Mouse (Mus musculus): Measurements from ENCODE around the gene Tenm2.

Tenm2 gene

GRCm38 (mm10) chr11:36272149-36272548, 963.6 kb downstream of the Tenm2 start:
- DNase-seq (ENCODE audit: low read depth) = no peak

GRCm38 (mm10) chr11:36269945-36270344, 965.8 kb downstream of the Tenm2 start:
- DNase-seq (ENCODE audit: low read depth) = no peak

- no peak for DNase-seq (ENCODE audit: low read depth)
Measured at GRCm38 (mm10) chr11:36264776-36265466, 970.8 kb downstream of the Tenm2 start.

- DNase-seq (ENCODE audit: low read depth) = no peak
Measured at GRCm38 (mm10) chr11:36263840-36264239, 971.9 kb downstream of the Tenm2 start.

GRCm38 (mm10) chr11:36257187-36257586, 978.6 kb downstream of the Tenm2 start:
- no peak for DNase-seq (ENCODE audit: low read depth)

- DNase-seq (ENCODE audit: low read depth) = no peak
Measured at GRCm38 (mm10) chr11:36256747-36257146, 979.0 kb downstream of the Tenm2 start.

- DNase-seq (ENCODE audit: low read depth) = no peak
Measured at GRCm38 (mm10) chr11:36254019-36254418, 981.7 kb downstream of the Tenm2 start.

- DNase-seq (ENCODE audit: low read depth) = no peak
Measured at GRCm38 (mm10) chr11:36250111-36250510, 985.7 kb downstream of the Tenm2 start.

GRCm38 (mm10) chr11:36246152-36246551, 989.6 kb downstream of the Tenm2 start:
- no peak for DNase-seq (ENCODE audit: low read depth)

GRCm38 (mm10) chr11:36244491-36244882, 991.3 kb downstream of the Tenm2 start:
- DNase-seq (ENCODE audit: low read depth) = no peak

- DNase-seq (ENCODE audit: low read depth) = no peak
Measured at GRCm38 (mm10) chr11:36243747-36244490, 991.8 kb downstream of the Tenm2 start.

- no peak for DNase-seq (ENCODE audit: low read depth)
Measured at GRCm38 (mm10) chr11:36238890-36239289, 996.9 kb downstream of the Tenm2 start.

GRCm38 (mm10) chr11:36228654-36229053, 1007.1 kb downstream of the Tenm2 start:
- DNase-seq (ENCODE audit: low read depth) = no peak

- no peak for DNase-seq (ENCODE audit: low read depth)
Measured at GRCm38 (mm10) chr11:36228196-36228595, 1007.6 kb downstream of the Tenm2 start.

GRCm38 (mm10) chr11:36226061-36226460, 1009.7 kb downstream of the Tenm2 start:
- DNase-seq (ENCODE audit: low read depth) = no peak

GRCm38 (mm10) chr11:36223716-36224439, 1011.9 kb downstream of the Tenm2 start:
- DNase-seq (ENCODE audit: low read depth) = no peak

GRCm38 (mm10) chr11:36222071-36222470, 1013.7 kb downstream of the Tenm2 start:
- no peak for DNase-seq (ENCODE audit: low read depth)

- DNase-seq (ENCODE audit: low read depth) = peak; percentile 2
Measured at GRCm38 (mm10) chr11:36221271-36221975, 1014.3 kb downstream of the Tenm2 start.

- no peak for DNase-seq (ENCODE audit: low read depth)
Measured at GRCm38 (mm10) chr11:36220651-36221050, 1015.1 kb downstream of the Tenm2 start.

GRCm38 (mm10) chr11:36219586-36219985, 1016.2 kb downstream of the Tenm2 start:
- DNase-seq (ENCODE audit: low read depth) = no peak

- DNase-seq (ENCODE audit: low read depth) = no peak
Measured at GRCm38 (mm10) chr11:36214589-36214988, 1021.2 kb downstream of the Tenm2 start.

- no peak for DNase-seq (ENCODE audit: low read depth)
Measured at GRCm38 (mm10) chr11:36204381-36204780, 1031.4 kb downstream of the Tenm2 start.

Data from induced T-regulatory cell, adult 2 months (primary cell).